Mouse (Mus musculus) megakaryocyte, embryonic 14.5 days (primary cell): Measurements from ENCODE around the gene Frmd7.

Experiments used
- FLI1 ChIP-seq: IDR thresholded peaks from 2 replicates; pipeline ENCODE4 v1.6.1; 2012; ENCODE audit warnings: low read length, inconsistent platforms, mixed read lengths
- GATA1 ChIP-seq: IDR thresholded peaks from 3 replicates; pipeline ENCODE4 v1.6.1; 2012; ENCODE audit warnings: mixed read lengths, low read length, inconsistent platforms, borderline replicate concordance

DNA sequence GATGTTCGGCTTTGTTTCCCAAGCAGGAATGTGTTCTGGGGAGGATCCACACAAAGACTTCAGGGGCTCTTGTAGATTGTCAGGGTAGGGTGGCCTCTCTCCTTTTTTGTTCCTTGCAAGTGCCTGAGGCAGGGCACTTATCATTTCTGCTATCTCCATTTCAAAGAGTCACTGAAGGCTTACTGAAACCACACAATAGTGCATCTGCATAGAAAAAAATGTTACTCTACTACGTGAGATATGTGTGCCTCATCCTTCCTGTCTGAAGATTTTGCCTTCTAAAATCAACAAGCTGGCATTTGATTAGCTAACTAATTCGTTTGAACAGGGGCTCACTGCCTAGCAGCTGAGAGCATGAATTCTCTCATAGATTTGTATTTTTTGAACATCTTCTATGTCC, 12.2 kb downstream of the Frmd7 start:
- TF ChIP-seq GATA1 (no peak), FLI1 (no peak)
